Mouse (Mus musculus) embryonic facial prominence, embryonic 13.5 days (tissue): ENCODE results near the gene Stx17. TPM values are rescaled to one million over a fixed set of nuclear protein-coding genes. Genes with fewer than 3 reads are reported as not detected.

Experiments
- ATAC-seq: fragments of 200-750 bp; cut with Nextera tagmentation; 2 replicates; pipeline ENCODE4 v1.8.0; 2017; ENCODE audit warnings: low read depth; ENCODE audit not compliant: insufficient number of reproducible peaks, insufficient read depth, low FRiP score, low TSS enrichment
- H3K27ac ChIP-seq: fragments of 300-500 bp; sonication (generic); 2 replicates; pipeline ENCODE4 v1.5.1; 2015; ENCODE audit warnings: moderate library complexity, mild to moderate bottlenecking, inconsistent platforms
- H3K27me3 ChIP-seq: fragments of 300-500 bp; sonication (generic); 2 replicates; pipeline ENCODE4 v1.6.1; 2015; ENCODE audit warnings: mild to moderate bottlenecking, inconsistent platforms
- H3K36me3 ChIP-seq: fragments of 300-500 bp; sonication (generic); 2 replicates; pipeline ENCODE4 v1.6.1; 2015; ENCODE audit warnings: mild to moderate bottlenecking, inconsistent platforms
- H3K4me1 ChIP-seq: fragments of 300-500 bp; sonication (generic); 2 replicates; pipeline ENCODE4 v1.6.1; 2015; ENCODE audit warnings: inconsistent platforms
- H3K4me2 ChIP-seq: fragments of 300-500 bp; sonication (generic); 2 replicates; pipeline ENCODE4 v1.6.1; 2015; ENCODE audit warnings: moderate library complexity, mild to moderate bottlenecking, inconsistent platforms
- H3K4me3 ChIP-seq: fragments of 300-500 bp; sonication (generic); 2 replicates; pipeline ENCODE4 v1.5.1; 2015; ENCODE audit warnings: mild to moderate bottlenecking, inconsistent platforms
- H3K9ac ChIP-seq: fragments of 300-500 bp; sonication (generic); 2 replicates; pipeline ENCODE4 v1.6.1; 2015; ENCODE audit warnings: mild to moderate bottlenecking, inconsistent platforms
- H3K9me3 ChIP-seq: fragments of 300-500 bp; sonication (generic); 2 replicates; pipeline ENCODE4 v1.6.1; 2016; ENCODE audit warnings: inconsistent platforms
- WGBS: fragments of 180-500 bp; shearing (Covaris S2); methylation state at CpG from one replicate; pipeline ENCODE4 v1.1.7; 2015; ENCODE audit warnings: mixed read lengths; 5-methylcytosine and 5-hydroxymethylcytosine counted together
- polyA plus RNA-seq: library from polyadenylated mRNA; unstranded; fragments of >200 nt; fragmentation: Nextera tagmentation; extraction: Ambion mirVana; gene quantifications from 2 replicates; pipeline ENCODE4 v1.2.1, GENCODE M21; 2015

The Stx17 gene
- polyA plus RNA-seq, 1 experiment from 2014 or later, result 37.4 TPM

DNA sequence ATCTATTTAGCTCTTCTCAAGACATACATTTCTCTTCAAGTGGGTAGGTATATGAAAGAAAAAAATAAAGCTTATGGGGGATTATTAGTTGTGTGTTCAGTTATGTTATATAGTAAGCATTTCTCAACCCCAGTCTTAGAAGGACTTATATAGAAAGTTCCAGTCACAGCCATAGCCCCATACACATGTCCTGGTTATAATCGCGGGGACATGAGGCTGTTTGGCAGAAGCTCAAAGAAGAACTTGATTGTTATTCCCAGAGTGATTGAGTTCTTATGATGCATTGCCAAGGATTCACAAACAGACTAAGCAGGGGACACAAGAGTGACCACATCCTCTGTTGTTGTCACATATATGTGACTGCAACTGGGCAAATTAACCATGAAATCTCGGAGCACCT is 51.0 kb downstream of the Stx17 start:
- no peak overlapping the region for H3K9ac ChIP-seq
- WGBS, result 94% methylated on average over 3 of the region's 3 CpGs
- no peaks in the 10 kb centered on the region for H3K27me3 ChIP-seq
- H3K27ac ChIP-seq, result no peak overlapping the region
- H3K4me1 ChIP-seq, result no peaks in the 10 kb centered on the region
- H3K4me2 ChIP-seq, result no peak overlapping the region
- H3K4me3 ChIP-seq, result no peak overlapping the region
- no peaks in the 10 kb centered on the region for H3K9me3 ChIP-seq
- no peak for ATAC-seq
- H3K36me3 ChIP-seq, result peaks cover 5% of the 10 kb centered on the region

DNA sequence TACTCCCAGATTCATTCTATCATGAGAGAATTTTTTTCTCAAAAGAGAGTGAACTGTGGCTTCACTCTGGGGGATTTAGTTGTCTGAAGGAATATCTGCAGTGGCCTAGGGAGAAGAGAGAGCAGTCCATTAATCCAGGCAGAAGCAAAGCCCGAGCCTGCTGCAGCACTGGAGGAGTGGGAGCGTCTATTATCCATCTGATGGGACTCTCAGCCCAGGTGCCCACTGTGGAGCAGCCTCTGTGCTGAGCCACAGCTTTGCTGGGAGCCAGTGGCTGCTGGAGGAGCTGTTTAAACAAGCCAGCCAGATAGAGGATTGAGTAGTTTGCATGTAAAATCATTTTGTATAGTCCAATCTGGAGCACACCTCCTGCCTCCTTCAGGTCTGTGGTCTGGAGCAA is 56.2 kb downstream of the Stx17 start:
- no peak for ATAC-seq
- Histone ChIP-seq H3K27me3 (no peaks in the 10 kb centered on the region), H3K4me1 (no peaks in the 10 kb centered on the region), H3K9ac (no peak overlapping the region), H3K4me2 (no peak overlapping the region), H3K4me3 (no peak overlapping the region), H3K9me3 (no peaks in the 10 kb centered on the region), H3K27ac (no peak overlapping the region), H3K36me3 (peaks cover 31% of the 10 kb centered on the region)
- WGBS, result 35% methylated on average over 2 of the region's 2 CpGs

DNA sequence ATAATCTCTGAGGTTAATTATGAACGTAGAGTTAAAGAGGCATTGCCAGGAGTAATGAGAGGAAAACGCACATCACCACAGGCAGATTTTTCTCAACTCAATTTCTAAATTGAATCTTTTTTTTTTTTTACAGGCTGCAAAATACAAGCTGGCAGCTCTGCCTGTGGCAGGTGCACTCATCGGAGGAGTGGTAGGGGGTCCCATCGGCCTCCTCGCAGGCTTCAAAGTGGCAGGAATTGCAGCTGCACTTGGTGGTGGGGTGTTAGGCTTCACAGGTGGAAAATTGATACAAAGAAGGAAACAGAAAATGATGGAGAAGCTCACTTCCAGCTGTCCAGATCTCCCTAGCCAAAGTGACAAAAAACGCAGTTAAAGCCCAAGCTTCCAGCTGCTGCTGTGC is 56.7 kb downstream of the Stx17 start:
- H3K27me3 ChIP-seq, result no peaks in the 10 kb centered on the region
- 77% methylated on average over 6 of the region's 6 CpGs for WGBS
- ATAC-seq, result no peak
- H3K9ac ChIP-seq, result no peak overlapping the region
- H3K9me3 ChIP-seq, result no peaks in the 10 kb centered on the region
- no peak overlapping the region for H3K27ac ChIP-seq
- no peak overlapping the region for H3K4me2 ChIP-seq
- no peak overlapping the region for H3K4me3 ChIP-seq
- no peaks in the 10 kb centered on the region for H3K4me1 ChIP-seq
- peaks cover 31% of the 10 kb centered on the region for H3K36me3 ChIP-seq

DNA sequence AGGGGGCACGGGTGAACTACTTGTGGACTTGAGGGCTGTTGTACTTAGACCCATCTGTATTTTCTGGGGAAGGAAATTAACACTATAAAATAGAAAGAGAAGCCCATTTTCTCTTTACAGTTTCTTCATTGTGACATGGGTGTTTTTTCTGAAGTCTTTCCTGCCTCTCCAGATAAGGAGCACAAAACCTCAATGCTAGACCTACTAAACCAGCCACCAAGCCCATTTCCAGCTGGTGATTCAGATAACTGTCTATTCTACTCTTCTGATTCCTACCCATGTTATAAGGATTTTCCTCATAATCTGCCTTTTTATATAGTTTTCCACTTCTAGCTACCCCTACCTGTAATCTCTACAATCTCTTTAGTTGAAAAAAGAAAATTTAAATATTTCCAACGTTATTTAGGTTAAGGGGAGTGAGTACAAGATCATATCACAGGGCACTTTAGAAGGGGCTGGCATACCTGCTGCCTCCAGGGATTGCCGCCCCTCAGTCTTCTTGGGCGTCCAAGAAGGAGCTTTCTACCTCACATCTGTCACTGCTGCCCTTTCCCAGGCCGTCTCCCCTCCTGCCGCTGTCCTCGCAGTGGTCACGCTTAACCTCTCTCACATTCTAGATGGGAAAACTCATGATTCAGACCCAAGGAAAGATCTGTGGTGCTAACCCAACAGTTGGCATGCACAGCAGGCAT is 57.5 kb downstream of the Stx17 start:
- Histone ChIP-seq H3K4me2 (no peak overlapping the region), H3K27me3 (no peaks in the 10 kb centered on the region), H3K36me3 (peaks cover 31% of the 10 kb centered on the region), H3K4me3 (no peak overlapping the region), H3K9me3 (no peaks in the 10 kb centered on the region), H3K9ac (no peak overlapping the region), H3K27ac (no peak overlapping the region), H3K4me1 (no peaks in the 10 kb centered on the region)
- WGBS, result 85% methylated on average over 8 of the region's 8 CpGs
- no peak for ATAC-seq

DNA sequence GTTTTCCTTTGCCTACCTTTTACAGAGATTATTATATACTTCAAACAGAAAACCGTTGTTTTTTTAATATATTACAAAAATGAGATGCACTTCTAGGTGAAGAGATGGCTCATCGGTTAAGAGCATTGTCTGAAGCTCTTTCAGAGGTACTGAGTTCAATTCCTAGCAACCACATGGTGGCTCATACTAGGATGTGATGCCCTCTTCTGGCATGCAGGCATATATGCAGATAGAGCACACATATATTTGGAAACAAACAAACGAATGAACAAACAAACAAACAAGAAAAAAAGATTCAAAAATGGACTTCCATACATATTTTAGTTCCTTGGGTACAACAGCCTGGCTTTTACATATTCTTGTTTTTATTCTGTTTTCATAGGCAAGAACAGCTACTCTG is 73.2 kb downstream of the Stx17 start:
- H3K9me3 ChIP-seq, result no peaks in the 10 kb centered on the region
- no peak overlapping the region for H3K27ac ChIP-seq
- no peak overlapping the region for H3K9ac ChIP-seq
- no peak overlapping the region for H3K4me2 ChIP-seq
- H3K4me1 ChIP-seq, result no peaks in the 10 kb centered on the region
- H3K36me3 ChIP-seq, result peaks cover 40% of the 10 kb centered on the region
- no peak for ATAC-seq
- 89% methylated on average over 3 of the region's 3 CpGs for WGBS
- H3K27me3 ChIP-seq, result no peaks in the 10 kb centered on the region
- no peak overlapping the region for H3K4me3 ChIP-seq

DNA sequence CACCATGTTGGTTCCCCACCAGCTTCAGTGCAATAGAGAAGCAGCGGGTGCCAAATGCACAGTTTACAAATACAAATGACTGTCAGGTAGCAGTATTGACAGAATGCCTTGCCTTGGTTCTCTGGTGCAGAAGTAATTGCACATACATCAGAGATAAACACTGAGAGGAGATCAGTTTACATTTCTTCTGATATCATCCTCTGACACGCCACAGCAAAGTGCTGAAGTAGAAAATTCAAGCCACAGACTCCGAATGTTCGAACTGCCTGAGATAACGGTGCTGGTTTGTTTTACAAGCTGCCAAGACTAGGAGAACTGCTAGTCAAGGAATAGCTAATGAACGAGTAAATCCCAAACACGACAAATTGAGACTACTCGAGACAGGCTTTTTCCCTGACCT is 73.7 kb downstream of the Stx17 start:
- no peak for ATAC-seq
- H3K36me3 ChIP-seq, result peaks cover 44% of the 10 kb centered on the region
- WGBS, result 86% methylated on average over 8 of the region's 8 CpGs

DNA sequence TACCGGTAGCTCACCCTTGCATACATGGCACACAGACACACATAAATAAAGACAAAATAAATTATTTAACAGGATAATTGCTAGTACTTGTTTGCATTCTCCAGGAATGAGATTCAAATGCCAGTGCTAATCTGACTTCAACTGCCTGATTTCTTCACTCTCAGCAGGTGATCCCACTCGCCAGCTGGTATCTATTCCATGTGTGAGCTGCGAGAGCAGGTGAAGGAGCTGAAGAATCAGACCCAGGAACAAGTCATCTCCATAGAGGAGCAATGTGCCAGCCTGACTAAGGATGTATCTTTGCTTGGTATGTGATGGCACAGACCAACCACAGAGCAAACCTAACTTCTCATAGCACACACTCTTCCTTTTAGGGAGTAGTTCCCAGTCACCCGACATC is 78.8 kb downstream of the Stx17 start:
- no peaks in the 10 kb centered on the region for H3K9me3 ChIP-seq
- H3K36me3 ChIP-seq, result peaks cover 38% of the 10 kb centered on the region
- no peak overlapping the region for H3K9ac ChIP-seq
- H3K4me1 ChIP-seq, result no peaks in the 10 kb centered on the region
- H3K27me3 ChIP-seq, result no peaks in the 10 kb centered on the region
- H3K4me3 ChIP-seq, result no peak overlapping the region
- ATAC-seq, result no peak
- 90% methylated on average over 4 of the region's 4 CpGs for WGBS
- H3K4me2 ChIP-seq, result no peak overlapping the region
- no peak overlapping the region for H3K27ac ChIP-seq

More for the DNA sequence above, 73.7 kb downstream of the Stx17 start:
- Histone ChIP-seq H3K9me3 (no peaks in the 10 kb centered on the region), H3K4me1 (no peaks in the 10 kb centered on the region), H3K4me2 (no peak overlapping the region), H3K4me3 (no peak overlapping the region), H3K9ac (no peak overlapping the region), H3K27me3 (no peaks in the 10 kb centered on the region), H3K27ac (no peak overlapping the region)

DNA sequence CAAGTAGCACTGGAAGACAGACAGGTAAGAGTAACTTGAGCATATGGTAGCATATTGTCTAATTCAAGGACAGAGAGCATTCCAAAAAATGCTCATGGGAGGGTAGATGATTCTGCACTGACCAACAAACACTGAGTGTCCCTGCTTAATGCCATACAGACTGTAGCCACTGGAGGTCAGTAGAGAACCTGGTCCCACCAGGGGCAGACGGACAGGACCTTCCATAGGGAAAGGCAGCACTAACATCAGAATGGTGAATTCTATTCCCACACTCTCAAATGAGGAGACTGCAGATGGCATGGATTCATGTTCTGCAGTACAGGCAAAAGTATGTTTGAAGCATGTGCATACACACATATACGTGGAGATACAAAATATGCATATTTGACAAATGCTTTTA is 100.5 kb downstream of the Stx17 start:
- Histone ChIP-seq H3K27ac (no peak overlapping the region), H3K27me3 (no peaks in the 10 kb centered on the region), H3K4me3 (no peak overlapping the region), H3K36me3 (no peaks in the 10 kb centered on the region), H3K4me1 (no peaks in the 10 kb centered on the region), H3K4me2 (no peak overlapping the region), H3K9ac (no peak overlapping the region), H3K9me3 (no peaks in the 10 kb centered on the region)
- WGBS, result 25% methylated on average over 2 of the region's 2 CpGs
- ATAC-seq, result no peak

DNA sequence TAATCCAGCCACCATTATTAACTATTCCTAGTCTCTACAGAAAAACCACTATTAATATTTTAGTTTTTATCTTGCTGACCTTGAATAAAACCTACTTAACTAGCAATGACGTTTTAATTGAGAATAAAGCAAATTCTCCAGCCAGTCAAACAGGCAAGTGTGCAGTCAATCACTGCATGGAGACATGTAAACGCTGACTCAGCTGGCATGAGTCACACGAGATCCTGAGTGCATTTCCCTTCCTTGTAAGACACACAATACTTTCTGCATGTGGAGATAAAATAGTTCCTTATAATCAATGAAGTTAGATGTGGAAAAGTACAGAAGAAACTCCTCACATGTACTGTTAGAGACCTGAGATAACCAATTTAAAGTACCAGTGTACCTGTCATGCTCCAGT is 100.9 kb downstream of the Stx17 start:
- no peak overlapping the region for H3K9ac ChIP-seq
- no peaks in the 10 kb centered on the region for H3K27me3 ChIP-seq
- H3K4me3 ChIP-seq, result no peak overlapping the region
- no peak overlapping the region for H3K27ac ChIP-seq
- no peak overlapping the region for H3K4me2 ChIP-seq
- no peak for ATAC-seq
- no peaks in the 10 kb centered on the region for H3K9me3 ChIP-seq
- no peaks in the 10 kb centered on the region for H3K36me3 ChIP-seq
- 53% methylated on average over 3 of the region's 3 CpGs for WGBS
- H3K4me1 ChIP-seq, result no peaks in the 10 kb centered on the region

DNA sequence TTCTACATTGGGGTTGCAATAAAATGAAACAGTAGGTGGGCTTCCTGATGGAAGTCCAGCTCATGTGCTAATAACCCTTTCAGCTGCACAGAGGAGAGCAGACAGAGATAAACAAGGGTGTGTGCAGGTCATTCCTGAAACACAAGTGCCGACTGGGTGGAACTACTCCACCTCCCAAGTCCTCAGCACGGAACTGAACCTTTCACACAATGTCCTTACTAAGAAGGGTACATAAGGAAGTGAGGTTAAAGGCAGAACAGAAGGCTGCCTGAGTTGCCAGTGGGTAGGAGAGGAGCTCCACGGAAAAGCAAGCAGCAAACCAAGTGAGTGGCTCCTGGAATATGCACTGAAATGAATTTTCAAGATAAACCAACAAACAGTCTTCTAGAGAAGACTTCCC is 102.1 kb downstream of the Stx17 start:
- WGBS, result 73% methylated on average over 3 of the region's 3 CpGs
- H3K4me1 ChIP-seq, result no peaks in the 10 kb centered on the region
- H3K27ac ChIP-seq, result no peak overlapping the region
- H3K9me3 ChIP-seq, result no peaks in the 10 kb centered on the region
- H3K4me3 ChIP-seq, result no peak overlapping the region
- H3K36me3 ChIP-seq, result no peaks in the 10 kb centered on the region
- H3K27me3 ChIP-seq, result no peaks in the 10 kb centered on the region
- no peak overlapping the region for H3K9ac ChIP-seq
- no peak overlapping the region for H3K4me2 ChIP-seq
- no peak for ATAC-seq
